Mouse (Mus musculus) thymus, postnatal 36 days (tissue): ENCODE data around the gene Apoc4.

ENCODE experiments used
- DNase-seq, 2 experiments: peaks; one replicate each; pipeline ENCODE4 v3.0.0; 2022; ENCODE audit warnings: mixed read lengths in 2 of 2

Apoc4 gene

DNA sequence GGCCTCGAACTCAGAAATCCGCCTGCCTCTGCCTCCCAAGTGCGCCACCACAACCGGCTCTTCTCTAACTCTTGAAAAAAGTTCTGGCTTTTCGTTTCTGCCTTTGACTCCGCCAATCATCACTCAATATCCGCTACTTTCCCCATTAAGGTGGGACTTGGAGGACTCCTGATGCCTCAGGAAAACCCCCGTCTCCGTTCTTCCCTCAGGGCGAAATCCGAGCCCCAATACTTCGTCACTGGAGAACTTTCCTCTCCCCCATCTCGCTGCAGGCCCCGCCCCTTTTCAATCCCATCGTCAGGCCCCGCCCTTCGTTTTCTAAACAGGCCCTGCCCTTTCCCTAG lies 53.1 kb downstream of the Apoc4 start:
- DNase-seq, result no peak
